Mouse (Mus musculus) naive thymus-derived CD4-positive, alpha-beta T cell, adult 2 months (primary cell): Measurements from ENCODE around the gene Hsd11b2.

Experiments
- DNase-seq: peaks from one replicate; pipeline ENCODE4 v3.0.0-alpha.2; 2011; ENCODE audit warnings: low read depth

Hsd11b2 gene

DNA sequence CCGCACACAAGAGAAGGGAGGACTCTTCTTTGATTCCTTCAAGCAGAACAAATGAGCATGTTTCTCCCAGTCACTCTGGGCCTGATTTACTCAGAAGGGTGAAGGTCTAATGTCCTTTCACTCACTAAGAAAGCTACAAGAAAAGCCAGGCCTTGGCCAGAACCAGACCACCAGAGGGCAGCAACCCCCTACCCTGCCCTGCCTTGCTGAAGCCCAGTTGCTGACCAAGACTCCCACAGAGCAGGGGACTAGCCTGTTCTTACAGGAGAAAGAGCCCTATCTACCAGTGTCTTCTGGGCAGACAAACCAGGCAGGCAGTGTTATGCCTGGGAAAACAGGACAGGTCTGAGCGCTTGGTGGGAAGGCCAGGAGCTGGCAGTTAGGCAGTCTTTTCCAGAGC lies 34.2 kb upstream of the Hsd11b2 start:
- DNase-seq: no peak

DNA sequence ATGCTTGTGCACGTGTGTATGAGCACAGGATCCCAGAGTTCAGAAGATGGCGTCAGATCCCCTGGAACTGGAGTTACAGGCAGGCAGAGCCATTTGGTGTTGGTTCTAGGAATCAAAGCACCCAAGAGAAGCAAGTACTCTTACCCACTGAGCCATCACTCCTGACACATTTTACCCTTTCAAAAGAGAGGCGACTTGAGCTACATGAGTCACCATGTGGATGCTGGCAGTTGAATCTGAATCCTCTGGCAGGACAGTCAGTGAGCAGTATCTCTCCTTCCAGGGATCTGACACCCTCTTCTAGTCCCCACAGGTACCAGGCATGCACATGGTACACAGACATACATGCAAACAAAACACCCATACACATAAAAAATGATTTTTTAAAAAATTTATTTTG lies 30.5 kb upstream of the Hsd11b2 start:
- no peak for DNase-seq

DNA sequence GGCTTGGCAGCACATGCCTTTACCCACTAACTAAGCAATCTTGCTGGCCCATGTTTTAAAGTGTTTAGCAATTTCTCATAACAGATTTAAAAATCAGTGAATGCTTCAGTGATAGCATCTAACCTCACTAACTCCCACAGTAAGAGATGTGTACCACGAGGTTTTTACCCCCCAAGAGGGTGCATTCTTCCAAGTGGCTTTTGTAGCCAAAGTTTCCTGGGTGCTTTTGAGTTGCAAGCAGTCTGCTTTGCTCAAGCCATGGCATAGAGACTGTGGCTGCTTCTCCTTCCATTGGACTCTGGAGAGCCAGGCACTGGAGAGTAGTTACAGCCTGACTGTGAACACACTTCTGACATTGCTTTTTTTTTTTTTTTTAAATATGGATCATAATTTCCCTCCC lies 29.3 kb upstream of the Hsd11b2 start:
- DNase-seq: no peak

DNA sequence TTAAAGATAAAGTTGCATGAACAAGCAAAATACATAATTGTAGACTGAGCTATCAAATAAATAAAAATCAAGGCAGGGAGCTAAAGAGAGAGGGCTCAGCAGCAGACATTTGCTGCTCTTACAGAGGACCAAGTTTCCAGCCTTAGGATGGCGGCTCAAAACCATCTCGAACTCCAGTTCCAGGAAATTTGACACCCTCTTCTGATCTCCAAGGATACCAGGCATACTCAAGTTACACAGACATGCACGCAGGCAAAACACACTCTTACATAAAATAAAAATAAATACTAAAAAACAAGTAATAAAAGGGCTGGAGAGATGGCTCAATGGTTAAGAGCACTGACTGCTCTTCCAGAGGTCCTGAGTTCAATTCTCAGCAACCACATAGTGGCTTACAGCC lies 25.1 kb upstream of the Hsd11b2 start:
- no peak for DNase-seq

DNA sequence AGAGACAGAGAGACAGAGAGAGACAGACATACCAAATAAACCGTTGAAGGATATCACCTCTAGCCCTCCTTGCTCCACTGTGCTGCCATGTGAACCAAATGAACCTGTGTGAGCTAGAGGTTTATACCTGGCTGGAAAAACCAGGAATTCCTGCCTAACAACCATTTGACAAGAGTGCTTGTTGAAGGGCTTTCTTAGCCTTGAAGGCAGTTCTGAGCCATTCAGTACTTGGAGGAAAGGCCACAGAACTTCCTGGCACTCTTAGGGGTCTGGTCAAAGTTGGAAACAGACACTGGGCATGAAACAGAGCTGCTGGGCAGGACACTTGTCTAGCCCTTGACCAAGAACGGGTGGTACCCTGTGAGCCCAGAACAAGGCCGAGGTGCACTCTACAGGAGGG lies 24.0 kb upstream of the Hsd11b2 start:
- no peak for DNase-seq

DNA sequence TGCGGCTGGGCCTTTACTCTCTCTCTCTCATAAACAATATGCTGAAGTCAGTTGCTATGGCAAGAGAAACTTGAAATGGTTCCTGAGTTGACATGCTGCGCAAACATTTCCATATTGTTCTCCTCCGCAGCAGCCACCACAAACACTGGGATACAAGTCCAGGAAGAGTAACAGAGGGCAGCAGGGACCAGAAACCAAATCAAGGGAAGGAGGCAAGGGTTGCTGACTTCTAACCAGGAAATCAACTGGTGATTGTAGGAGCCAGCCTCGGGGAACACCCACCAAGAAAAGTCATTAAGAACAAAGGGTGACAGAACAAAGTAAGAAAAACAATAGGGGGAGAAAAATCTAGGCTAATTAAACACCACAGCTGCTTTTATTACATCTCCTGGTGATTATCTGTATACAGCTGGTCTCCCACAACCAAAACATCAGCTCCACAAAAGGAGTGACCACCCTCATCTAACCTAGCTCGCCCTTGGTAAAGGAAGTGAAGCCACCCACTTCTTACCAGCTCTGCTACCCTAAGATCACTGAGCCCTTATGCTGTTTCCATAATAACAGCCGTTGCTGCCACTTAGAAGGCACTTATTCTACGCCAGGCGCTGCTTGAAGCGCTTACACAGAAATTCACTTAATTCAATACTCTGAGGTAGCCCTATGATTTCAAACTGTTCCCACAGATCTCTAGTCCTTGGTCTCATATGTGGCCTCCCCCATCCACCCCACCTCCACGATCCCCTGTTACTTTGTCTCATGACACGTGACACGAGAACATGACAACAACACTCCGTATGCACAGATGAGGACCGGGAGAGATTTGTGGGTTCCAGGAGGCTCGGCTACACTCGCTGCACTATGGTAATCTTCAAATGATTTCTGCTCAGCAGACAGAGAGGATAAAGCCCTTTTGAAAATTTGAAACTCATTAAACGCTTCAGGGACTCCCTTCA lies 22.9 kb upstream of the Hsd11b2 start:
- no peak for DNase-seq

DNA sequence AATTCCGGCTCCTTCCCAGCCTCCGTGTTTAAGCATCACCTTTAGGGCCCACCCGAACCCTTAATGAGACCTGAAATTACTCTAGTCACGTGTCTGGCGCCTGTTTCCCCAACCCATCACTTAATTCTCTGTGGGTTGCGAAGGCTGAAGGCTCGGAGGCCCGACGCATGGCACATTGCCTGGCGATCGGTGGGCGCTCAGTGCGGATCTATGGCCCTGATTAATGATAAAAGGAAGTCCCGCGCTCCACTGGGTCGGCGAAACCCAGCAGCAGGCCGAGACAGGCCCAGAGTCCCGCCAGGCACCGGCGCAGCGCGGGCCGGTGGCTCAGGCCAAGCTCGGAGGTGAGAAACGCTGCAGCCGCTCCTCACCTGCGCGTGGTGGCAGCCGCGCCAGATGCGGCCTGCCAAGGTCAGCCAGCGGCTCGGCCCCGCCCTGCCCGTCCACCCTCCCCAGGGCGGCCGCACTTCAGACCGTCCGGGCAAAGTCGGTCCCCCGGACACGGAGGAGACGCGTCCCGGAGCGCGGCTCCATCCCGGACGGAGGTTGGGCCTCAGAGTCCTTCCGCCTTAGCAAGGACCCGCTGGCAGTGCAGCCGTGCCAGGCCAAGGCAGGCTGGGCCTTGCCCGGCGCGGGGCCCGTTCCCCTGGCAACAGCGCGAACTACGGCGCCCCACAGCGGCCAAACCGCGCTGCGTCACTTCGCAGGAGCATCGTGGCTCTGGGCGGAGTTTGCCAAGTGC lies 21.9 kb upstream of the Hsd11b2 start, which contains the start of gene Zdhhc1:
Zdhhc1 (minus strand) TSS at position 464 of the 742 bp plus-strand sequence.
- peak; percentile 75 for DNase-seq

DNA sequence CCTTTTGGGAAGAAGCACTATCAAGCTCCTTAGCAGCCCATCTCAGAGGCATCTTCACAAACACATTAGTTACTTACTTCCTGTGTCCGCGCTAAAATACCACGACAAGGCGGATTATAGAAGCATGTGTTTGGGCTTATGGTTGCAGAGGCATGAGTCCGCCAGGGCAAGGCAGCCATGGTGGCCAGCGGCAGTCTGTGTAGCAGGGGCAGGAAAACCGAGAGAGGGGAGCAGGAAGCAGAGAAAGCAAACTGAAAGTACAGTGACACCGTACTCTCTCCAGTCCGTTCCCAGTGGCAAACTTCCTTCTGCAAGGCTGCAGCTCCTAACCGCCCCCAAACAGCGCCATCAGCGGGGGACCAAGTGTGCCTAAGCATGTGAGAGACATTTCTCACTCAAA lies 18.8 kb upstream of the Hsd11b2 start:
- DNase-seq: peak; percentile 9

DNA sequence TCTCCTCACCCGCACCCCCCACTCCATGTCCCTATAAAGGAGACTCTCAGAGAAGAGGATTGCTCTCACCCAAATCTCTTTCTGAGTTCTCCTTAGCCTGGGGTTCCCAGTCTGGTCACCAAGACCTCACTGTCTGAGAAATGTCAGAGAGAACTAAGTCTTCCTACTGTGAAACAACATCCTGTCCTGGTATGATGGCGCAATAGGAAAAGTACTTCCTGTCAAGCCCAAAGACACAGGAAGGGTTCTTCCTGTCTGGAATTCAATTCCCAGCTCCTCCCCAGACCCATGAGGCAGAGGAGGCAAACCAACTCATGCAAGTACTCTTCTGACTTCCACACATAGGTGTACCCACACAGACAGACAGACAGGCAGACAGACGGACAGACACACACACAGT lies 13.9 kb upstream of the Hsd11b2 start:
- DNase-seq: no peak

DNA sequence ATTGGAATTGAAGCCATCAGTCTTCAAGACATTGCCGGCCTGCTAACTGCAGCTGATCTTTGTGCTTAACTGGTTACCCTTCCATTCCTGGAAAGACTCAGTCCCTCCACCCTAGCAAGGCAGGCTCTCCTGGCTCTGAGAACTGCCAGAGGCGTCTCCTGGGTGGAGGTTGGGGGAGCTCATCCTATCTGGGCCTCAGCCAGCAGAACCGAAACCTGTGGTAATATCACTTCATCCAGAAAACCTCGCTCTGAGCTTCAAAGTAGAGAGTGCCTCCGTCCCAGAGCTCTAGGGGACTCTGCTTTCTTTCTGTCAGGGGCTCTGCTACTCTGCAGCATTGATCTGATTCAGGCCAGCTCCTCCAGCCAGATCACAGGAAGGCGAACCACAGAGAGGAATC lies 11.6 kb upstream of the Hsd11b2 start:
- DNase-seq: no peak

DNA sequence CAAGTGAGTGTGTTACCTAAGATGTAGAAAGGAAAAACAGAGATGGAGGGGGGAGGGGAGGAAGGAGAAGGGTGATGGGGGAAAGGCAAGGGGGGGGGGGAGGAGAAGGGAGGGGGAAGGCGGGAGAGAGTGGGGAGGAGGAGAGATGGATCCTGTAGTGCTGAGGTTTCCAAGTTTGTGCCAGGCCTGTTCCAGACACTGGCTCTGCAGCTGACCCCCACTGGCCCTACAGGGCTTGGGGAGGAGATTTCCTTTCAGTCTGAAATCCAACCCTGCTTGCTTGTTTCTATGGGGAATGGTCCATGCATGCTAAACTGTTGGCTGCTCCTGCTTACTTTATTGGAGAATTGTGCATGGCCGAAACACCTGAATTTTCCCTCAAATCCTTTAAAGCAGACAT lies 9.8 kb upstream of the Hsd11b2 start:
- no peak for DNase-seq

DNA sequence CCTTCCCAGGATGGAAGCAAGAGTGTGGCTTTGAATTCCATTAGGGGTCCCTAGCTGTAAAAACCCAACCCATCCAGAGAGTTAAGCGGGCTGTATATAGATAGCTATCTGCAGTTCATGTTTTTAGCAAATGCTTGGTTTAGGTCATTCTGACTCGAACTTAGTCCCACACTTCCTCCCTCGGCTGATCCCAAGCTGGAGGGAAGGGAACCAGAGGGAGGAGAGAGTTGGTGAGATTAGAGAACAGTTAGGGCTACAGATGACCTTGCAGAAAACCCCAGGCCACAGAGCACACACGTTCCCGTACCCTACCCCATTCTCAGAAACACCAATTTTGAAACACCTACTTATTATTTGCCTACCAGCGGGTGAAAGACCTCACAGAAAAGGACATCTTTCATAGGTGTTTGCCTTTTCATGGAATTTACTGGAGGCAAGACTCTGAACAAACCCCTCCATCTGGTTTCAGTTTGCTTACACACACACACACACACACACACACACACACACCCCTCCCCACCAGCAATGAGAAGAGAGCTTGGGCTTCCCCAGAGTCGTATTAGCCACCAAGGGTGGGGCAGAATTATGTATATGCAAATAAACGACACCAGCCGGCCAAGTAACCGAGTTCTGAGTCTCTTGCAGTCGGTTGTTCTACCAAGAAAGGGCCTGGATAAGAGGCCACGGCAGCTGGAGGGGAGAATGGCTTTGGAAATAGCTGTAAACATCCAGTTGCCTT lies 8.4 kb upstream of the Hsd11b2 start:
- DNase-seq: no peak

DNA sequence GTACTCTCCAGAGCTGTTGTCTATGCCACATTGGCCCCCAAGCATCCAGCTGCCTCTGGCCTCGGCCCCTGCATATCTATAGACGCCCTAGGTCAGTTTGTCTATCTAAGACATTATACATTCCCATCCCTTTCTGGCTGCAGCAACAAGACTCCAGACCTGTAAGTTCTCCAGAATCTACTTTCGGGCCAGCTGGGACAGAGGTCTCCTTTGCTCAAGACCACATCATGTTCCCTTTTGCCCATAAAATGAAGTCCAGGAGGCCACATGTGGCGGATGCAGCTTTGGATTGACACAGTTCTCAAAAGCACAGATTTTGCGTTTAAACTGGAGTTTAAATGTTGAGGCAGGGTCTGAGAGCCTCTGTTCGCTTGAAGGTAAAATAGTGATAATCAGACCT lies 4.4 kb upstream of the Hsd11b2 start:
- DNase-seq: no peak

DNA sequence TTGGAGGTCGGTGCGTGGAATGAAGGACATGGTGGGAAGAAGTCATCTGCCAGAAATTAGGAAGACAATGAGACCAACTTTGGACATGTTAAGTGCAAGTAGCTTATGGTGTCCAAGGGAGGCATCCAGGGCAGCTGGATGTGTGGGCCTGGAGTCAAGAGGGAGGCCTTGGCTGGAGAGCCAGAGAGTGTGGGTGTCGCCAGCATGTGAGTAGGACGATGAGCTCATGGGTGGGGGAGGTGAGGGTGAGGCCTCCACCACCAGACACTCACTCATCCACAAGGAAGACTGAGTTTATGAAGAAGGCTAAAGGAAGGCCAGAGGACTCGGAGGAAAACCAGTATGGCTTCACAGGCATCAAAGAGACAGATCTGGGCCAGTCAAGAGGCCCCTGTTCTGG lies 3.9 kb upstream of the Hsd11b2 start:
- DNase-seq: no peak

DNA sequence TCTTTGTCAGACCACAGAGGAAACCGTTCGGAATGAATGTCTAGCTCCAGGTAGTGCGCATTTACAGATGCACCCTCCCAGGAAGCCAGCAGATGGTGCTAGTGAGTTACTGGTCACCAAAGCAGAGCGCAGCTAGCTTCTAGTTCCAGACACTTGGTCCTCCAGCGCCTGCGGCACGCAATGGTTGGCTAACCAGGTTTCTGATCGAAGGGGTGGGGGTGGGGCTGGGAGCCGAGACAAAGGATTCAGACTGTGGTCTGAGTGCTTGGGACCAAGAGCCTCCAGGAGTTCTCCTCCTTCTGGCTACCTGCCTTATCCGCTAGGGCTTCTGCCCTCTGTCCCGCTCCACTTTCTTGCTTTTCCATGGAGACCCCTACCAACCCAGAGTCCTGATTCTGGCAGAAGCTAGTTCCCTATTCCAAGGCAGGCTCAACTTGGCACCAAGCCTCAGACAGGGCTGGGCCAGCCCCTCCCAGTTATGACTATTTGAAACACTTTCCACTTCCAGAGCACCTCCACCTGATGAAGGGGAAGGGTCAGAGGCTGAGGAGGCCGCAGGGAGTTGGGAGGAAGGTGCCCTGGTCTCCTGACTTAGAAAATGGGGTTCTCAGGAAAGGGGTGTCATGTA lies 2.4 kb upstream of the Hsd11b2 start:
- peak; percentile 80 for DNase-seq

DNA sequence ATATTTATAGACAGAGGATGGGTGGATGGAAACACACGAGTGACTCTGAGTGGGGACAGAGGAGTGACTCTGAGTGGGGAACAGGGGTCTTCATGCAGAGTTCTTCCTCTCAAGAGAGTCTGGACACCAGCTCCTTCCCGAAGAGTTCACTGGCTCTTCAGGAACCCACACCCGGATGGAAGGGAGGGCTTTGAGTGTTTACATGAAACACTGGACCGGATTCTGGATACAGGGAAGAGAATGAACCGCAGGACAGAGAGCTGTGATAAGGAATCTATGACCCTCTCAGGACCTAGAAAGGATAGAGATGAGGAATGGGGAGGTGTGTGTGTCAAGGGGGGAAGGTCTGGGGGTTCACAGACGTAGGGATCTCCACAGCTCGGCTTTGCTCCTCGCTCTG lies 1.2 kb upstream of the Hsd11b2 start:
- no peak for DNase-seq

DNA sequence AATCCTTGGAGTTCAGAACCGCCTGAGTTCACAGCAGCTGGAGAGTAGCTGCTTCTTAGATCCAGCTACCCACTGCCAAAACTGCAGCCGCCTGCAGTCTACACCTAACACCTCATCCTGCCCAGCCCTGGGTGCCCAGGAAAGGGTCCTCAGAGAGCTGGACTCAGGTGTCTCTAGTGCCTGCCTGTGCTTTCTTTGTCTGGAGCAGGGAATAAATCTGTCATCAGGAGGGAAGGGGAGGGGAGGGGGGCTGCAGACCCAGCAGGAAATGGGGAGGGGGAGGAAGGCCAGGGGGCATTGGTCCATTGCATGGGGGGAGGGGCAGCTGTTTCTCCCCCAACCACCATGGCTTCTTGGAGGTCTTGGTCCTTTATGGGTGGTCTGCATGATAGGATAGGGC lies 1.0 kb downstream of the Hsd11b2 start:
- no peak for DNase-seq

DNA sequence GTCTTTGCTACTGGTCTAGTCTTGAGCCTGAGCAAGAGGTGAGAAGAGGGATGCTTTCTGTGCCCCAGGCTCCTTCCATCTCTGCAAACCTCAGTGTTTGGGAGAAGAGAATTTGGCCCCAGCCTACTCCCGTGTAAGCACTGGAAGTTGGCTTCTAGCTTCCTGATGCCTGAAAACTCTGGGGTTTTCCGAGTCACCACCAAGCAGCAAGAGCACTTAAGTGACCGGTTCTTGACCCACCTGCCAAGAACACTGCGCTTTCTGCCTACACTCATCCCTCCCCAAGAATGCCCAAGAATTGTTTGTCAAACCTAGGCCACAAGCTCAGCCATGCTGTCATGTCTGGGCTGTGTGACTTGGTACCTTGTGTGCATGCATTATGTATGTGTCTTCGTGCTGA lies 2.0 kb downstream of the Hsd11b2 start:
- DNase-seq: no peak

DNA sequence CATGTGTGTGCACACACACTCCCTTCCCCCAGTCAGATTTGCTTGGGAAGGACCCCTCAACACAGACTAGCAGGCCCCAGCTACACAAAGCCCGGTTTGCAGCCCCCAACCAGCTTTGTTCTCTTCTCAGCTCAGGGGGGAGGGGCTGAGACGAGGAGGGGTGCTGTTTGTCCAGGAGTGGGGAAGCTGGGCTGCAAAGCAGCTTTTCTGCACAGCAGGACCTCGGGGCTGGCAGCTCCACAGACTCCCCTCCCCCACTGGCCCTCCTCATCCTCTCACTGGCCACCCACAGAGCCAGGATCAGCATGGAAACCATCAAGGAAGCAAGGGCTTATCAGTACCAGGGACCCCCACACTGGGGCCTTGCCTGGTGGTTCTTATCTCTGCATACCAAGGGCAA lies 2.5 kb downstream of the Hsd11b2 start:
- DNase-seq: no peak

DNA sequence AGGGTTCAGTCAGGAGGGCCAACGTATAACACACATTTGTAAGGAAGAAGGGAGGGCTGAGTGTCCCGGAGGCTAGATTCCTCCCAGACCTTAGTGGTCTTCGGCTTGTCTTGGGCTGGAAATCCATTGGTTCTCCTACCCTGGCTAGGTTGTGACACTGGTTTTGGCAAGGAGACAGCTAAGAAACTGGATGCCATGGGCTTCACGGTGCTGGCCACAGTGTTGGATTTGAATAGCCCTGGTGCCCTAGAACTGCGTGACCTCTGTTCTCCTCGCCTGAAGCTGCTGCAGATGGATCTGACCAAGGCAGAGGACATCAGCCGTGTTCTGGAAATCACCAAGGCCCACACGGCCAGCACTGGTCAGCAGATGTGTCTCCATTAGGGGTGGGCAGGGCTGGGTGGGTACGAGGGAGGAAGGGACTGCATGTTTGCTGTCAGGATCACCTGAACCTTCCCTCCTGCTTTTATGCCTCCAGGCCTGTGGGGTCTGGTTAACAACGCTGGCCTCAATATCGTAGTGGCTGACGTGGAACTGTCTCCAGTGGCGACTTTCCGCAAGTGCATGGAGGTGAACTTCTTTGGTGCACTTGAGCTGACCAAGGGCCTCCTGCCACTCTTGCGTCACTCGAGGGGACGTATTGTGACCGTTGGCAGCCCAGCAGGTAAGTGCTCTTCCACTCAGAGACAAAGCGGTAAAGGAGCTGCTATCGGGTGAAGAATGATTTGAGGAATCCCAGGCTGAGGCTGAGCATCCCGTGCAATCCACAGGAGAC lies 3.6 kb downstream of the Hsd11b2 start:
- no peak for DNase-seq

DNA sequence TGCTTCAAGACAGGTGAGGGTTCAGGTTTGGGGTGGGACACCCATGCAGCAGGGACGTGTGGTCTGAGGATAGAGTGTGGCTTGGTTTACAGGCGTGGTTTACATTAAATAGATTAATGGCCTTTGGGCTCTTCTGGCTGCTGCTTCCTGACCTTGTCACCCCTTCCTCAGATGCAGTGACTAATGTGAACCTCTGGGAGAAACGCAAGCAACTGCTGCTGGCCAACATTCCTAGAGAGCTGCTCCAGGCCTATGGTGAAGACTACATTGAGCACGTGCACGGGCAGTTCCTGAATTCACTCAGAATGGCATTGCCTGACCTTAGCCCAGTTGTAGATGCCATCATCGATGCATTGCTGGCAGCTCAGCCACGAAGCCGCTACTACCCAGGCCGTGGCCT lies 4.3 kb downstream of the Hsd11b2 start:
- no peak for DNase-seq
